Mouse (Mus musculus): ENCODE results near the gene Lman2. TPM values are rescaled to one million over a fixed set of nuclear protein-coding genes. Genes with fewer than 3 reads are reported as not detected.

The Lman2 gene
- total RNA-seq, 1 experiment from 2014 or later: 72.6 TPM

- ATAC-seq (replicated peaks in 1 of 2; ENCODE audit: insufficient read depth in 1 of 2, low FRiP score in 2 of 2, low TSS enrichment in 1 of 2, low read depth in 1 of 2, poor library complexity in 2 of 2, severe bottlenecking in 2 of 2): no peak
Measured at GRCm38 (mm10) chr13:55296760-55297159, 65.8 kb downstream of the Lman2 start.

Other genes with a start within 250 kb of the Lman2 start
- not detected in 2 replicates for gene Gm17617, start 229.2 kb downstream of the Lman2 start, total RNA-seq (2017)
- gene Fgfr4, start 210.1 kb downstream of the Lman2 start, total RNA-seq (2017): not detected in 2 replicates
- gene Nsd1, start 153.0 kb downstream of the Lman2 start, total RNA-seq (2017): 96.2 and 115 TPM in 2 replicates
- gene Prelid1, start 42.3 kb downstream of the Lman2 start, total RNA-seq (2017): 66.6 and 67.8 TPM in 2 replicates
- 22.1 and 27.4 TPM in 2 replicates for gene Rab24, start 40.8 kb downstream of the Lman2 start, total RNA-seq (2017)
- gene Mxd3, start 33.0 kb downstream of the Lman2 start, total RNA-seq (2017): 5.2 and 8.9 TPM in 2 replicates
- 10.7 and 13.7 TPM in 2 replicates for gene Rgs14, start 6.9 kb upstream of the Lman2 start, total RNA-seq (2017)
- not detected in 2 replicates for gene Slc34a1, start 35.4 kb upstream of the Lman2 start, total RNA-seq (2017)
- gene Pfn3, start 52.4 kb upstream of the Lman2 start, total RNA-seq (2017): not detected in 2 replicates
- not detected in 2 replicates for gene F12, start 64.0 kb upstream of the Lman2 start, total RNA-seq (2017)
- gene Grk6, start 82.3 kb upstream of the Lman2 start, total RNA-seq (2017): 77.8 and 80.9 TPM in 2 replicates
- 0.25 TPM in 1 of 2 replicates, not detected in the other for gene Prr7, start 101.5 kb upstream of the Lman2 start, total RNA-seq (2017)
- 0.60 and 2.3 TPM in 2 replicates for gene Dbn1, start 125.3 kb upstream of the Lman2 start, total RNA-seq (2017)
- 8.1 and 10.0 TPM in 2 replicates for gene Pdlim7, start 150.9 kb upstream of the Lman2 start, total RNA-seq (2017)
- 4.1 and 15.5 TPM in 2 replicates for gene Dok3, start 166.5 kb upstream of the Lman2 start, total RNA-seq (2017)
- gene Ddx41, start 173.9 kb upstream of the Lman2 start, total RNA-seq (2017): 53.7 and 58.2 TPM in 2 replicates
- gene Fam193b, start 208.3 kb upstream of the Lman2 start, total RNA-seq (2017): 25.6 and 35.0 TPM in 2 replicates
- gene Tmed9, start 210.9 kb upstream of the Lman2 start, total RNA-seq (2017): 100 and 114 TPM in 2 replicates
- 7.6 and 8.3 TPM in 2 replicates for gene B4galt7, start 237.1 kb upstream of the Lman2 start, total RNA-seq (2017)

Measured in hematopoietic stem cell, adult 5-6 weeks (primary cell).